Mouse (Mus musculus) heart, embryonic 13.5 days (tissue): ENCODE data around the gene Gpr12. TPM values are rescaled to one million over a fixed set of nuclear protein-coding genes. Genes with fewer than 3 reads are reported as not detected.
A peak's percentile ranks its signal among the peaks of the same experiment; 100 is the strongest.

Experiments
- ATAC-seq: fragments of 200-750 bp; cut with Nextera tagmentation; 2 replicates; pipeline ENCODE4 v1.8.0; 2017; ENCODE audit warnings: moderate TSS enrichment; ENCODE audit not compliant: insufficient number of reproducible peaks, low FRiP score, low TSS enrichment; ENCODE audit errors: extremely low read depth
- H3K27ac ChIP-seq: fragments of 300-500 bp; sonication (generic); replicated peaks from 2 replicates; pipeline ENCODE4 v1.5.1; 2015; ENCODE audit warnings: moderate library complexity, mild to moderate bottlenecking, inconsistent platforms
- H3K27me3 ChIP-seq: fragments of 300-500 bp; sonication (generic); replicated peaks from 2 replicates; pipeline ENCODE4 v1.6.1; 2015; ENCODE audit warnings: mild to moderate bottlenecking, inconsistent platforms
- H3K36me3 ChIP-seq: fragments of 300-500 bp; sonication (generic); 2 replicates; pipeline ENCODE4 v1.6.1; 2015; ENCODE audit warnings: mild to moderate bottlenecking, inconsistent platforms
- H3K4me1 ChIP-seq: fragments of 300-500 bp; sonication (generic); 2 replicates; pipeline ENCODE4 v1.6.1; 2015; ENCODE audit warnings: inconsistent platforms
- H3K4me2 ChIP-seq: fragments of 300-500 bp; sonication (generic); 2 replicates; pipeline ENCODE4 v1.6.1; 2015; ENCODE audit warnings: inconsistent platforms, mild to moderate bottlenecking, moderate library complexity
- H3K4me3 ChIP-seq: fragments of 300-500 bp; sonication (generic); 2 replicates; pipeline ENCODE4 v1.5.1; 2015; ENCODE audit warnings: moderate library complexity, mild to moderate bottlenecking, inconsistent platforms
- H3K9ac ChIP-seq: fragments of 300-500 bp; sonication (generic); 2 replicates; pipeline ENCODE4 v1.6.1; 2015; ENCODE audit warnings: inconsistent platforms, mild to moderate bottlenecking, moderate library complexity
- H3K9me3 ChIP-seq: fragments of 300-500 bp; sonication (generic); 2 replicates; pipeline ENCODE4 v1.6.1; 2016; ENCODE audit warnings: inconsistent platforms
- WGBS: fragments of 180-500 bp; shearing (Covaris S2); methylation state at CpG from one replicate; pipeline ENCODE4 v1.1.7; 2015; ENCODE audit warnings: mixed read lengths; 5-methylcytosine and 5-hydroxymethylcytosine counted together
- polyA plus RNA-seq: library from polyadenylated mRNA; unstranded; fragments of >200 nt; fragmentation: Nextera tagmentation; extraction: Ambion mirVana; gene quantifications from 2 replicates; pipeline ENCODE4 v1.2.1, GENCODE M21; 2015

The Gpr12 gene
- polyA plus RNA-seq: not detected in 2 replicates

GRCm38 (mm10) chr5:146584478-146585306 is at the start of gene Gpr12:
Gpr12 (minus strand) TSS chr5:146585239.
- no peaks in the 10 kb centered on the region for H3K9me3 ChIP-seq
- peak within 1 kb of the TSS; percentile 56 for H3K4me3 ChIP-seq
- no peaks in the 10 kb centered on the region for H3K36me3 ChIP-seq
- peak within 1 kb of the TSS; percentile 86 for H3K4me2 ChIP-seq
- peaks cover 66% of the 10 kb centered on the region for H3K27me3 ChIP-seq
- H3K9ac ChIP-seq: peak within 1 kb of the TSS; percentile 17; the same call in 1 of the 2 replicates
- WGBS: 1% methylated on average over 64 of the region's 64 CpGs
- peaks cover 9% of the 10 kb centered on the region for H3K4me1 ChIP-seq
- no peak within 1 kb of the TSS for H3K27ac ChIP-seq
- ATAC-seq: no peak

GRCm38 (mm10) chr5:146631602-146632001 is 46.6 kb upstream of the Gpr12 start:
- Histone ChIP-seq H3K9me3 (no peaks in the 10 kb centered on the region), H3K4me3 (no peak overlapping the region)

GRCm38 (mm10) chr5:146630961-146631360 is 45.9 kb upstream of the Gpr12 start:
- no peak for ATAC-seq
- no peak overlapping the region for H3K9ac ChIP-seq
- no peaks in the 10 kb centered on the region for H3K27me3 ChIP-seq
- WGBS: 38% methylated on average over 4 of the region's 4 CpGs
- H3K36me3 ChIP-seq: no peaks in the 10 kb centered on the region
- no peaks in the 10 kb centered on the region for H3K9me3 ChIP-seq
- H3K4me1 ChIP-seq: no peaks in the 10 kb centered on the region
- H3K4me2 ChIP-seq: no peak overlapping the region
- no peak overlapping the region for H3K4me3 ChIP-seq
- no peak overlapping the region for H3K27ac ChIP-seq

More at GRCm38 (mm10) chr5:146631602-146632001, 46.6 kb upstream of the Gpr12 start:
- Histone ChIP-seq H3K36me3 (no peaks in the 10 kb centered on the region), H3K4me2 (no peak overlapping the region), H3K27ac (no peak overlapping the region), H3K4me1 (no peaks in the 10 kb centered on the region), H3K27me3 (no peaks in the 10 kb centered on the region), H3K9ac (no peak overlapping the region)
- 63% methylated on average over 3 of the region's 3 CpGs for WGBS
- no peak for ATAC-seq

GRCm38 (mm10) chr5:146629636-146630035 is 44.6 kb upstream of the Gpr12 start:
- Histone ChIP-seq H3K9me3 (no peaks in the 10 kb centered on the region), H3K4me1 (no peaks in the 10 kb centered on the region), H3K27me3 (no peaks in the 10 kb centered on the region), H3K4me2 (no peak overlapping the region), H3K9ac (no peak overlapping the region), H3K27ac (no peak overlapping the region), H3K4me3 (no peak overlapping the region), H3K36me3 (no peaks in the 10 kb centered on the region)
- ATAC-seq: no peak
- 79% methylated on average over 10 of the region's 10 CpGs for WGBS

GRCm38 (mm10) chr5:146628804-146629203 is 43.8 kb upstream of the Gpr12 start:
- 65% methylated on average over 1 of the region's 1 CpGs for WGBS
- Histone ChIP-seq H3K36me3 (no peaks in the 10 kb centered on the region), H3K27me3 (no peaks in the 10 kb centered on the region), H3K27ac (no peak overlapping the region), H3K4me1 (no peaks in the 10 kb centered on the region), H3K4me3 (no peak overlapping the region), H3K4me2 (no peak overlapping the region), H3K9ac (no peak overlapping the region), H3K9me3 (no peaks in the 10 kb centered on the region)
- ATAC-seq: no peak

GRCm38 (mm10) chr5:146627901-146628300 is 42.9 kb upstream of the Gpr12 start:
- H3K27ac ChIP-seq: no peak overlapping the region
- H3K4me3 ChIP-seq: no peak overlapping the region
- WGBS: 65% methylated on average over 5 of the region's 5 CpGs
- no peaks in the 10 kb centered on the region for H3K27me3 ChIP-seq
- H3K9me3 ChIP-seq: no peaks in the 10 kb centered on the region
- no peak overlapping the region for H3K9ac ChIP-seq
- ATAC-seq: no peak
- H3K4me2 ChIP-seq: no peak overlapping the region
- no peaks in the 10 kb centered on the region for H3K36me3 ChIP-seq
- H3K4me1 ChIP-seq: no peaks in the 10 kb centered on the region

- Histone ChIP-seq H3K4me2 (no peak overlapping the region), H3K9ac (no peak overlapping the region), H3K9me3 (no peaks in the 10 kb centered on the region), H3K27me3 (no peaks in the 10 kb centered on the region), H3K4me3 (no peak overlapping the region), H3K36me3 (no peaks in the 10 kb centered on the region), H3K27ac (no peak overlapping the region), H3K4me1 (no peaks in the 10 kb centered on the region)
- 57% methylated on average over 6 of the region's 6 CpGs for WGBS
- ATAC-seq: no peak
These were observed 40.7 kb upstream of the Gpr12 start for GRCm38 (mm10) chr5:146625635-146626311.

- no peak overlapping the region for H3K4me3 ChIP-seq
- 73% methylated on average over 7 of the region's 7 CpGs for WGBS
These were observed 26.8 kb upstream of the Gpr12 start for GRCm38 (mm10) chr5:146611830-146612229.

GRCm38 (mm10) chr5:146611009-146611408 is 26.0 kb upstream of the Gpr12 start:
- Histone ChIP-seq H3K27ac (no peak overlapping the region), H3K9ac (no peak overlapping the region), H3K4me2 (no peak overlapping the region), H3K4me3 (no peak overlapping the region), H3K36me3 (no peaks in the 10 kb centered on the region), H3K27me3 (no peaks in the 10 kb centered on the region), H3K9me3 (peaks cover 8% of the 10 kb centered on the region; the same call in 1 of the 2 replicates), H3K4me1 (no peaks in the 10 kb centered on the region)
- no peak for ATAC-seq
- 24% methylated on average over 8 of the region's 8 CpGs for WGBS

More at GRCm38 (mm10) chr5:146611830-146612229, 26.8 kb upstream of the Gpr12 start:
- Histone ChIP-seq H3K27me3 (no peaks in the 10 kb centered on the region), H3K27ac (no peak overlapping the region), H3K9ac (no peak overlapping the region), H3K4me1 (no peaks in the 10 kb centered on the region), H3K36me3 (no peaks in the 10 kb centered on the region), H3K4me2 (no peak overlapping the region), H3K9me3 (peaks cover 8% of the 10 kb centered on the region; the same call in 1 of the 2 replicates)
- no peak for ATAC-seq

- no peak for ATAC-seq
- Histone ChIP-seq H3K4me2 (no peak overlapping the region), H3K4me1 (no peaks in the 10 kb centered on the region), H3K9me3 (peaks cover 6% of the 10 kb centered on the region; the same call in 1 of the 2 replicates), H3K27ac (no peak overlapping the region), H3K27me3 (no peaks in the 10 kb centered on the region), H3K4me3 (no peak overlapping the region), H3K36me3 (no peaks in the 10 kb centered on the region), H3K9ac (no peak overlapping the region)
- 61% methylated on average over 10 of the region's 10 CpGs for WGBS
These were observed 24.6 kb upstream of the Gpr12 start for GRCm38 (mm10) chr5:146609646-146610045.

- no peaks in the 10 kb centered on the region for H3K36me3 ChIP-seq
- no peak overlapping the region for H3K9ac ChIP-seq
- H3K27ac ChIP-seq: no peak overlapping the region
- ATAC-seq: no peak
- no peaks in the 10 kb centered on the region for H3K4me1 ChIP-seq
- H3K4me2 ChIP-seq: no peak overlapping the region
- H3K9me3 ChIP-seq: no peaks in the 10 kb centered on the region
- H3K4me3 ChIP-seq: no peak overlapping the region
- WGBS: 66% methylated on average over 5 of the region's 5 CpGs
- H3K27me3 ChIP-seq: no peaks in the 10 kb centered on the region
These were observed 22.8 kb upstream of the Gpr12 start for GRCm38 (mm10) chr5:146607816-146608215.
